Mouse (Mus musculus): ENCODE measurements around the gene Foxn3. TPM values are rescaled to one million over a fixed set of nuclear protein-coding genes. Genes with fewer than 3 reads are reported as not detected.

Gene Foxn3
- polyA plus RNA-seq, 1 experiment from 2014 or later = 69.1 TPM

- Histone ChIP-seq H3K4me3 (ENCODE audit: low read depth, low read length) (no peak overlapping the region), H3K4me2 (no peak overlapping the region), H3K27me3 (ENCODE audit: insufficient read depth, low read length) (no peaks in the 10 kb centered on the region), H3K4me1 (ENCODE audit: insufficient read depth) (no peaks in the 10 kb centered on the region; the same call in 1 of the 2 replicates), H3K36me3 (ENCODE audit: insufficient read depth) (no peaks in the 10 kb centered on the region), H3K9me3 (ENCODE audit: low read depth, low read length) (no peaks in the 10 kb centered on the region), H3K9ac (no peak overlapping the region), H3K27ac (ENCODE audit: low read depth) (no peak overlapping the region)
- TF ChIP-seq CTCF (IDR thresholded peaks at IDR 0.05; ENCODE audit: low read depth) = no peak
- no peak for DNase-seq
- no peak for ATAC-seq (ENCODE audit: insufficient read depth)
- WGBS = 86% methylated on average over 1 of the region's 1 CpGs
Observed at GRCm38 (mm10) chr12:99243316-99243715, 320.1 kb downstream of the Foxn3 start.

GRCm38 (mm10) chr12:99240185-99240726 is 323.1 kb downstream of the Foxn3 start:
- no peak overlapping the region for H3K9ac ChIP-seq
- peak overlapping the region; percentile 63 for H3K27ac ChIP-seq (ENCODE audit: low read depth)
- 31% methylated on average over 5 of the region's 5 CpGs for WGBS
- no peak overlapping the region; the same call in 1 of the 2 replicates for H3K4me2 ChIP-seq
- no peaks in the 10 kb centered on the region for H3K9me3 ChIP-seq (ENCODE audit: low read depth, low read length)
- no peaks in the 10 kb centered on the region; the same call in none of the 2 replicates for H3K4me1 ChIP-seq (ENCODE audit: insufficient read depth)
- peak; percentile 89 for ATAC-seq (ENCODE audit: insufficient read depth)
- no peak for TF ChIP-seq CTCF (IDR thresholded peaks at IDR 0.05; ENCODE audit: low read depth)
- no peaks in the 10 kb centered on the region for H3K27me3 ChIP-seq (ENCODE audit: insufficient read depth, low read length)
- H3K4me3 ChIP-seq (ENCODE audit: low read depth, low read length) = no peak overlapping the region
- DNase-seq = peak; percentile 54
- H3K36me3 ChIP-seq (ENCODE audit: insufficient read depth) = no peaks in the 10 kb centered on the region

GRCm38 (mm10) chr12:99239735-99240134 is 323.6 kb downstream of the Foxn3 start:
- H3K4me3 ChIP-seq (ENCODE audit: low read depth, low read length) = no peak overlapping the region
- no peaks in the 10 kb centered on the region; the same call in none of the 2 replicates for H3K4me1 ChIP-seq (ENCODE audit: insufficient read depth)
- DNase-seq (no peak), ATAC-seq (ENCODE audit: insufficient read depth) (peak; percentile 61; the same call in 1 of the 2 replicates)
- H3K9ac ChIP-seq = no peak overlapping the region
- H3K27me3 ChIP-seq (ENCODE audit: insufficient read depth, low read length) = no peaks in the 10 kb centered on the region
- peak overlapping the region; percentile 42 for H3K27ac ChIP-seq (ENCODE audit: low read depth)
- no peak for TF ChIP-seq CTCF (IDR thresholded peaks at IDR 0.05; ENCODE audit: low read depth)
- peak overlapping the region; percentile 27 for H3K4me2 ChIP-seq
- H3K9me3 ChIP-seq (ENCODE audit: low read depth, low read length) = no peaks in the 10 kb centered on the region
- WGBS = 48% methylated on average over 11 of the region's 11 CpGs
- H3K36me3 ChIP-seq (ENCODE audit: insufficient read depth) = no peaks in the 10 kb centered on the region

- Histone ChIP-seq H3K9me3 (ENCODE audit: low read depth, low read length) (no peaks in the 10 kb centered on the region), H3K9ac (no peak overlapping the region), H3K27me3 (ENCODE audit: insufficient read depth, low read length) (no peaks in the 10 kb centered on the region), H3K4me1 (ENCODE audit: insufficient read depth) (no peaks in the 10 kb centered on the region; the same call in none of the 2 replicates), H3K27ac (ENCODE audit: low read depth) (0 out of 2 replicates have a peak overlapping the region, but pooled peaks have one; percentile 15), H3K36me3 (ENCODE audit: insufficient read depth) (no peaks in the 10 kb centered on the region), H3K4me2 (no peak overlapping the region), H3K4me3 (ENCODE audit: low read depth, low read length) (no peak overlapping the region)
- TF ChIP-seq CTCF (IDR thresholded peaks at IDR 0.05; ENCODE audit: low read depth) = no peak
- 85% methylated on average over 9 of the region's 9 CpGs for WGBS
- no peak for ATAC-seq (ENCODE audit: insufficient read depth)
- DNase-seq = no peak
Observed at GRCm38 (mm10) chr12:99237497-99237896, 325.9 kb downstream of the Foxn3 start.

GRCm38 (mm10) chr12:99234346-99234745 is 329.0 kb downstream of the Foxn3 start:
- no peak for TF ChIP-seq CTCF (IDR thresholded peaks at IDR 0.05; ENCODE audit: low read depth)
- H3K9ac ChIP-seq = no peak overlapping the region
- H3K27ac ChIP-seq (ENCODE audit: low read depth) = no peak overlapping the region
- 48% methylated on average over 6 of the region's 6 CpGs for WGBS
- no peak overlapping the region for H3K4me2 ChIP-seq
- H3K36me3 ChIP-seq (ENCODE audit: insufficient read depth) = no peaks in the 10 kb centered on the region
- DNase-seq = no peak
- no peak for ATAC-seq (ENCODE audit: insufficient read depth)
- H3K9me3 ChIP-seq (ENCODE audit: low read depth, low read length) = no peaks in the 10 kb centered on the region
- no peak overlapping the region for H3K4me3 ChIP-seq (ENCODE audit: low read depth, low read length)
- no peaks in the 10 kb centered on the region for H3K27me3 ChIP-seq (ENCODE audit: insufficient read depth, low read length)
- H3K4me1 ChIP-seq (ENCODE audit: insufficient read depth) = no peaks in the 10 kb centered on the region; the same call in none of the 2 replicates

DNA sequence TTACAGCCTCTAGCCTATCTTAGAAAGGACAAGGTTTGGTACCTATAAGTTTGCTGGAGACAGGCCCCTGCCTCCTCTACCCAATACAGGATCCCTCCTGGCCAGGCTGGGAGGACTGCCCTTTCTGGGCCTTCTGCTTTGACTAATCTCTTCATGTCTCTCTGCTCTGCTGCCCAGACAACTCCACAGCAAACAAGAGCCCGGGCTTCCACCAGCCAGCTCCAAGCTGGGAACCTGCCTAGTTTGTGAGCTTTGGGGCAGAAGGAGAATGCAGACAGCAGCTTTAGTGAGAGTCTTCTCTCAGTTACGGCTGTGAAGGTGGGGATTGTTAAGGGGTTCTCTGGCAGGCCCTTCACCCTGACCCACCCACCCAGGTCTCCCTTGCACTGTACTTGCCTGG is 330.0 kb downstream of the Foxn3 start:
- H3K4me2 ChIP-seq = no peak overlapping the region
- no peaks in the 10 kb centered on the region for H3K9me3 ChIP-seq (ENCODE audit: low read depth, low read length)
- no peaks in the 10 kb centered on the region for H3K36me3 ChIP-seq (ENCODE audit: insufficient read depth)
- H3K27ac ChIP-seq (ENCODE audit: low read depth) = no peak overlapping the region
- TF ChIP-seq CTCF (IDR thresholded peaks at IDR 0.05; ENCODE audit: low read depth) = no peak
- DNase-seq (no peak), ATAC-seq (ENCODE audit: insufficient read depth) (no peak)
- no peaks in the 10 kb centered on the region; the same call in none of the 2 replicates for H3K4me1 ChIP-seq (ENCODE audit: insufficient read depth)
- H3K4me3 ChIP-seq (ENCODE audit: low read depth, low read length) = no peak overlapping the region
- no peaks in the 10 kb centered on the region for H3K27me3 ChIP-seq (ENCODE audit: insufficient read depth, low read length)
- no peak overlapping the region for H3K9ac ChIP-seq
- 57% methylated on average over 2 of the region's 2 CpGs for WGBS

DNA sequence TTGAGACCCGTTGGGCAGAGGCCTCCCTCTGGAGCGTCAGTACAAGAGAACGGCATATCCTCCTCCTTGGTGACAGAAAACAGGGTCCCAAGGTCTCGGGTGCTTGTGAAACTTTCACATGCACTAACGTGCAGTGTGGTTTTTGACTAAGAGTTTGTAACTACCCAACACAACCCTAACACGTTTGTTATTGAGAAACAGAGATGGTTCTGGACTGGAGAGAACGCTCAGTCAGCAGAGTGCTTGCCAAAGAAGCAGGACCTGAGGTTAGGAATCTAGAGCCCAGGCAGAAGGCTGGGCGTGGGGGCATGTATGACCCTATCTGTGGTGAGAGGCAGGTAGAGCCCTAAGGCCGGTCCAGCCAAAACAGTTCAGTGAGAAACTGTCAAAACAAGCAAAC is 330.9 kb downstream of the Foxn3 start:
- DNase-seq = no peak
- H3K36me3 ChIP-seq (ENCODE audit: insufficient read depth) = no peaks in the 10 kb centered on the region
- no peaks in the 10 kb centered on the region for H3K9me3 ChIP-seq (ENCODE audit: low read depth, low read length)
- H3K4me2 ChIP-seq = no peak overlapping the region
- no peaks in the 10 kb centered on the region; the same call in 1 of the 2 replicates for H3K4me1 ChIP-seq (ENCODE audit: insufficient read depth)
- H3K4me3 ChIP-seq (ENCODE audit: low read depth, low read length) = no peak overlapping the region
- H3K27ac ChIP-seq (ENCODE audit: low read depth) = no peak overlapping the region
- WGBS = 77% methylated on average over 9 of the region's 9 CpGs
- H3K27me3 ChIP-seq (ENCODE audit: insufficient read depth, low read length) = no peaks in the 10 kb centered on the region
- TF ChIP-seq CTCF (IDR thresholded peaks at IDR 0.05; ENCODE audit: low read depth) = no peak
- no peak for ATAC-seq (ENCODE audit: insufficient read depth)
- H3K9ac ChIP-seq = no peak overlapping the region
